Mouse (Mus musculus) spleen, adult 2 months (tissue): ENCODE data around the gene Ldah.

Experiments
- CTCF ChIP-seq: fragments of 200-500 bp; IDR thresholded peaks from 2 replicates; pipeline ENCODE4 v1.5.1; 2011; ENCODE audit warnings: mild to moderate bottlenecking, inconsistent platforms; ENCODE audit not compliant: insufficient read depth, insufficient read length, insufficient replicate concordance; ENCODE audit errors: extremely low read depth
- POLR2A ChIP-seq: fragments of 200-500 bp; IDR thresholded peaks from 2 replicates; pipeline ENCODE4 v1.6.1; 2011; ENCODE audit warnings: low read depth, low read length, inconsistent platforms

GRCm38 (mm10) chr12:8306432-8306831 is 98.5 kb downstream of the Ldah start:
- peak; percentile 62; the same call in 1 of the 2 replicates for TF ChIP-seq CTCF
- no peak for TF ChIP-seq POLR2A
